Mouse (Mus musculus): ENCODE results near the gene Plxna2.

- TF ChIP-seq CTCF (IDR thresholded peaks at IDR 0.05 in 2 of 3, conservative IDR thresholded peaks at IDR 0.05 in 1 of 3; ENCODE audit: control insufficient read depth in 1 of 3, insufficient read depth in 1 of 3, low read depth in 2 of 3, low read length in 3 of 3, poor library complexity in 1 of 3, severe bottlenecking in 1 of 3) (no peak), ZC3H11A (IDR thresholded peaks at IDR 0.05; ENCODE audit: low read depth, low read length) (no peak), MAX (IDR thresholded peaks at IDR 0.05; ENCODE audit: low read length) (no peak), MAFK (IDR thresholded peaks at IDR 0.05; ENCODE audit: borderline replicate concordance, low read depth, low read length) (no peak), ETS1 (IDR thresholded peaks at IDR 0.05; ENCODE audit: low read depth, low read length) (no peak), ZNF384 (IDR thresholded peaks at IDR 0.05; ENCODE audit: low read depth, low read length) (no peak), E2F4 (IDR thresholded peaks at IDR 0.05; ENCODE audit: borderline replicate concordance, low read depth, low read length) (no peak), MXI1 (IDR thresholded peaks at IDR 0.05; ENCODE audit: low read depth, low read length) (no peak), EP300 (IDR thresholded peaks at IDR 0.05; ENCODE audit: low read depth in 1 of 2, low read length in 2 of 2) (no peak), TCF12 (IDR thresholded peaks at IDR 0.05; ENCODE audit: low read depth, low read length) (no peak)
Measured at GRCm38 (mm10) chr1:194663021-194663420, 45.0 kb downstream of the Plxna2 start.

Measured in MEL (cell line).